Mouse (Mus musculus) embryonic fibroblast, embryonic 13.5 days (primary cell): ENCODE data around the gene Cyp2s1. TPM values are rescaled to one million over a fixed set of nuclear protein-coding genes. Genes with fewer than 3 reads are reported as not detected.
"Not testable (repeated sequence)": the region's sequence is repeated elsewhere in the genome, so short reads cannot be mapped to it uniquely, and the experiment has no call there.

Experiments
- H3K27ac ChIP-seq: 2 replicates; pipeline ENCODE4 v1.5.1; 2012; ENCODE audit warnings: low read length, control low read depth, inconsistent platforms; ENCODE audit not compliant: insufficient read depth
- H3K4me1 ChIP-seq: 2 replicates; pipeline ENCODE4 v1.6.1; 2011; ENCODE audit warnings: low read length; ENCODE audit not compliant: control insufficient read depth, insufficient read depth
- H3K4me3 ChIP-seq: 2 replicates; pipeline ENCODE4 v1.5.1; 2011; ENCODE audit warnings: mild to moderate bottlenecking, control low read depth, low read length; ENCODE audit not compliant: insufficient read depth
- CTCF ChIP-seq: IDR thresholded peaks from 2 replicates; pipeline ENCODE4 v1.5.1; 2011; ENCODE audit warnings: mild to moderate bottlenecking, control low read depth, low read length, moderate library complexity, borderline replicate concordance; ENCODE audit not compliant: insufficient read depth
- POLR2A ChIP-seq: IDR thresholded peaks from 2 replicates; pipeline ENCODE4 v1.6.1; 2011; ENCODE audit warnings: low read depth, mild to moderate bottlenecking, control low read depth, low read length, moderate library complexity
- polyA plus RNA-seq: library from polyadenylated mRNA; stranded (reverse); fragments of >200 nt; gene quantifications from 2 replicates; pipeline ENCODE4 v1.2.4, GENCODE M21; 2011; ENCODE audit warnings: low read depth; ENCODE audit not compliant: missing spikeins, insufficient read length

Gene Cyp2s1
- polyA plus RNA-seq, 1 experiment, result not detected

DNA sequence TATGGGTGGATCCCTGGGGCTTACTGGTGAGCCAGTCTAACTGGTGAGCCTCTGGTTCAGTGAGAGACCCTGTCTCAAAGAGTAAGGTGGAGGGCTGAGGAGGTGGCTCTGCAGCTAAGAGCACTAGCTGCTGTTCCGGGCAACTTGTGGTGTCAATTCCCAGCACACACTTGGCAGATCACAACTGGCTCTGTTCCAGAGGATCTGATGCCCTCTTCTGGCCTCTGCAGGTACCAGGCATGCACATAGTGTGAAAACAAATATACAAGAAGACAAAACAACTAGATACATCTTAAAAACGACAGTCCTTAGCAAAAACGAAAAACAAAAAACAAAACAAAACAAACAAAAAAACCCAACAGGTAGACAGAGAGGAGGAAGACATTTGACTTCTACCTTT lies 23.0 kb downstream of the Cyp2s1 start:
- no peak overlapping the region for H3K27ac ChIP-seq
- no peak overlapping the region for H3K4me3 ChIP-seq
- peaks cover 15% of the 10 kb centered on the region; the same call in 1 of the 2 replicates for H3K4me1 ChIP-seq
- TF ChIP-seq POLR2A, result no peak
- TF ChIP-seq CTCF, result no peak

DNA sequence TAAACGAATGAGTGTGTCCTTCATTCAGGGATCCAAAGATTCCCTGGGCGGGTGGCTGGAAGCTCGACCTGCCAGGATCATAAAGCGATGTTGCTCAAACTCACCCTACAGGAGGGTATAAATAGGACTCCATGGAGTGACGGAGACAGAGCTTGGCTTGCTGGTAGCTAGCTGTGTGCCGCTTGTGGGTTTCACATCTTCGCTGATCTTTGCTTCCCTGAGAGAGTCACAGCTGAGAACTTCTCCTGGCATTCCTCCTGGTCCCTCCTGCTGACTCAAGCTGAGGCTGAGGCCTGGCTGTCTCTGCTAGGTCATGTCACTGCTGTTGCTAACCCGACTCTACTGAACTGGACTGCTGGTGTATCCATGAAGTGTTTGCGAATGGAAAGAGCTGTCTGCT lies 23.7 kb downstream of the Cyp2s1 start:
- peak overlapping the region; percentile 21; the same call in 1 of the 2 replicates for H3K27ac ChIP-seq
- H3K4me1 ChIP-seq, result peaks cover 15% of the 10 kb centered on the region; the same call in 1 of the 2 replicates
- not testable (repeated sequence) for H3K4me3 ChIP-seq

DNA sequence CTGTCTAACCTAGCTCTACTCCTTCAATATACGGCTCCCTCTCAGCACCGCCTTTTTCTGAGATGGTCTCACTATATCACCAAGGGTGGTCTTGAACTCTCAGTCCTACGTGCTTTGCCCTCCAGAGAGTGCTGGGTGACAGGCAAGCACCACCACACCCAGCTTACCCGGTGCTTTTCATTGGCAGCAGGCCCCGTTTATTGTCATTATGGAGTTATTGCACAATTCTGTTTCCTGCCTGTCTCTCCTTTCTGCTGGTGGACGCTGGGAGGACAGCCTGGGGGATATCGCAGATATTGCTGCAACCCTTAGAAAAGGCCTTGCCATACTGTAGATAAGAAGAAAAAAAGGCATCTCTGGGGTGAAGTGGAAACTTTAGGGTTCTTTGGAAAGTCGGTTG lies 26.1 kb downstream of the Cyp2s1 start:
- peaks cover 19% of the 10 kb centered on the region; the same call in 1 of the 2 replicates for H3K4me1 ChIP-seq
- no peak overlapping the region for H3K27ac ChIP-seq
- no peak overlapping the region for H3K4me3 ChIP-seq
- no peak for TF ChIP-seq POLR2A

DNA sequence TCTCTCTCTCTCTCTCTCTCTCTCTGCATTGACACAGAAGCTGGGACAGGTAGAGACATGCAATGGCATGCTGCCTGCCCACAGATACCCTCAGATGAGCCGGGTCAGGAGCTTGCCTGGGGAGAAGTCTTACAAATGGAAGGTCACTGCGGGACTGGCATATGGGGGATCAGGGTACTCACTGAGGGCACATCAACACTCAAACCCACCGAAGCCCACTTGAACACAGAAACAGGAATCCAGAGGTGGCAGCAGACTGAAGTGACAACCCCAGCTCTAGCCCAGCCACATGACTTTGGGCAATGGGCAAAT lies 27.6 kb downstream of the Cyp2s1 start:
- Histone ChIP-seq H3K27ac (peak overlapping the region; percentile 9; the same call in 1 of the 2 replicates), H3K4me3 (peak overlapping the region; percentile 97), H3K4me1 (peaks cover 23% of the 10 kb centered on the region; the same call in 1 of the 2 replicates)
- TF ChIP-seq CTCF (no peak), POLR2A (no peak)

DNA sequence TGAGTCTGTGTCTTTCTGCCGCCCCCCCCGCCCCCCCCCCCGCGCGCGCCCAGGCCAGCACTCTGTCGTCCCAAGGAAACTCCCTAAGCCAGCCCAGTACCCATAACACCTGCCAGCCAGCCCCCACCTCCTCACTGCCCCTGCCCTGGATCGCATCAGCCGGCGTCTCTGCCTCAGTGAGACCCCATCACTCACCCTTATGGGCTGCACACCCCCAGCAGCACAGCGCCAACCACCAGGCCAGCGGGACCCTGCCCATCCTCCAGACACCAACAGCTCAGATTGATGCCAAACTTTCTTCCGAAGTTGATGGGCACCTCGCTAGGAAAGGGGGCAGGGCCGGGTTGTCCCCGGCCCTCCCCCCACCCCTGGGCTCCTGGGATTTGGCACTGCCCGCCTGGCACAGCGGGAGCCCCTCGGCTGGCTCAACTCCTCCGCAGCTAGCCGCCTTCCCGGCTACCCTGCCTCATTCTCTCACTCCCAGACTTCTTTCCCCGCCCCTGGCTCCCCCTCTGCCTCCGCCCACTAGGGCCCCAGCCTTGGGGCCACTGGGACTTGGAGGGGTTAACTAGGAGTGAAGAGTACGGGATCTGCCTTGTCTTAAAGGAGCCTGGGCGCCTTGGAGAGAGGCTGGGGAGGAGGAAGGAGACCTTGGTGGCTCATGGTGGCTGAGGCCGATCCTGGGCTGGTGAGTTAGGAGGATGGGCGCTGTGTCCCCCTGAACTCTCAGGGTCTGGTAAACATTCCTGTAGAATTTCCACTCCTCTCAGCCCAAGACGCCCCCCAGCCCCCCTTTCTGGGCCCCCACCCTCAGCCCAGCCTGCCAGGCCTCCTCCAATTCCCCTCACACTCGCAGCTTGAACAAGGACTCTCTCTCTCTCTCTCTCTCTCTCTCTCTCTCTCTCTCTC lies 28.2 kb downstream of the Cyp2s1 start, which contains the start of gene Axl:
Gene Axl (minus strand): TSS at position 486 of the 909 bp plus-strand sequence.
- Histone ChIP-seq H3K4me1 (peaks cover 29% of the 10 kb centered on the region; the same call in 1 of the 2 replicates), H3K4me3 (peak within 1 kb of the TSS; percentile 97), H3K27ac (peak within 1 kb of the TSS; percentile 85)
- no peak for TF ChIP-seq CTCF
- peak; percentile 85 for TF ChIP-seq POLR2A

DNA sequence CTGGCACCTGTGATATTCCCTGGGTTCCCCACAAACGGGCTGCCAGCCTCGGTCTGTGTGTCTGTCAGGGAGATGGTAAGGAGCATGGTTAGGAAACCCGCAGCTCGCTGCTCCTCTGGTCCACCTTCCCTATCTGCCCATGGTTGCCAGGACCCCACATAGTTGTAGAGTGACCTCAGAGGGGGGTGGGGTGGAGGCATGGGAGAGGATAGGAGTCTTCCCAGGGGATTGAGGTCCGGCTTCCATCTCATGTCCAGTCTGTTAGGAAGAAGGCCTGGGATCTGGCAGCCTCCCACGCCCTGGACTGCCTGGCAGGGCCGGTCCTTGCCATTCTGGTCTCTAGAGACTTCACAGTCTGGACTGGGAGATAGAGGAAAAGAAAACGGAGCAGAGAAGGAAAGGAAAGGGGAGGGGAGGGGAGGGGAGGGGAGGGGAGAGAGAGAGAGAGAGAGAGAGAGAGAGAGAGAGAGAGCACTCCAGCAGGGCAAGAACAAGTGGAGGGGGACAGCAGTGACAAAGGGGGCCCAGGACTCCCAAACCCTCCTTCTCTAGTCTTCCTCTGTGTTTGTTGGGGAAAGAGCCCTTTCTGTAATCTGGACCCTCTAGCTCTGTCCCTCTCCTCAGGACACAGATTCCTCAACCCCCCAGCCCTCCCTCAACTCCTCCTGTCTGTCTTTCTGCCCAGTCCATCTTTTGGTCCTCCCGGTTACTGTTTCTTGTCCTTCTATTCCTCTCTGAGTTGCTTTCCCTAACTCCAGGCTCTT lies 29.1 kb downstream of the Cyp2s1 start:
- H3K4me3 ChIP-seq, result peak overlapping the region; percentile 97
- TF ChIP-seq POLR2A (peak; percentile 27), CTCF (no peak)
- peak overlapping the region; percentile 85 for H3K27ac ChIP-seq
- peaks cover 27% of the 10 kb centered on the region; the same call in 1 of the 2 replicates for H3K4me1 ChIP-seq

DNA sequence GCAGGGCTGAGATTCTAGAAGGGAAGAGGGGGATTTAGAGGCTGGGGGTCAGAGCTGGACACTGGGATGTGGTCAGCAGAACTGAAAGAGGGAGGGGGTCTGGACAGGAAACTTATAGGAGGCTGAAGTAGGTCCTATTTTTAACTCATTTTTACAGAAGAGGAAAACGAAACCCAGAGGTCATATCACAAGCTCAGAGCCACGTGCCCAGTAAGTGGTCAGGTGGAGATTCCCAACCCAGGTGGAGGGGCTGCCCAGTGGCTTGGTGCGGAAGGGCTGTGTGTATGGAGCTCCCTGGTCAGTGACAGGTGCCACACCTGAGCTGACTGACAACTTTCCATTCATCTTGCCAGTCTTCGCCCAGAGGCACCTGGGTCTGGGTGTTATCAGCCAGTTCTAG lies 29.7 kb downstream of the Cyp2s1 start:
- peaks cover 29% of the 10 kb centered on the region; the same call in 1 of the 2 replicates for H3K4me1 ChIP-seq
- peak overlapping the region; percentile 97 for H3K4me3 ChIP-seq
- TF ChIP-seq CTCF, result no peak
- TF ChIP-seq POLR2A, result no peak
- peak overlapping the region; percentile 58 for H3K27ac ChIP-seq

DNA sequence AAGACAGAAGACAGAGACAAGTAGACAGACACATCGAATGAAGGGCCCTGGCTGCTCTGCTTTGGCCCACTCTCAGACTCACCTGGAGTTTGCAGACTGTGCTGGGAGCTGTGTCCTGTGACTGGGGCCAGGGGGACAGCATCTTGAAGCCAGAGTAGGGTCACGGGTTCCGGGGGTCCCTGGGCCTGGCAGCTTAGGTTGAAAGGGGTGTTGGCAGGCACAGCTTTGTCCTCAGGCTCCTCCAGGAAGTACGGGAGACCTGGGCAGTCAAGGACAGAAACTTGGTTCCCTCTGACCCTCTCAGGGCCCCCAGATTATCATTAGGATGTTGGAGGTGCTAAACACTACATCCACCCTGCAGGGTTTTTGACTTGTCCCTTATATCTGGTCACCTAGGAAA lies 31.0 kb downstream of the Cyp2s1 start:
- no peak for TF ChIP-seq POLR2A
- peak overlapping the region; percentile 48 for H3K27ac ChIP-seq
- peaks cover 34% of the 10 kb centered on the region; the same call in 1 of the 2 replicates for H3K4me1 ChIP-seq
- peak overlapping the region; percentile 19 for H3K4me3 ChIP-seq

DNA sequence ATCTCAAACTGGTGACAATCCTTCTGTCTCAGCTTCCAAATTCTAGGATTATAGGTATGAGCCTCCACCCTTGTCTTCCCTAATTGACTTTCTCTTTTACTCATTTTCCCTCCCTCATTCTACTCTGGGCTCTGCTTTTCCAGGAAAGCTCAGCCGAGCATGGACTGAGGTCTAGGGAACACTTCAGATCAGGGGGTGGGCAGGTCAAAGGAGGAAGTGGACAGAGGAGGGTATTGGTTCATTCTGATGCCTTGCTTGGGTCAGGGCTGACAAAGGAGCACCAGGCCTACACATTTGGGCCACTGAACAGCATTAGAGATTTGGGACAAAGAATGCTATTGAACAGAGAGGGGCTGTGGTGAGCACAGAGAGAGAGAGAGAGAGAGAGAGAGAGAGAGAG lies 31.9 kb downstream of the Cyp2s1 start:
- no peak overlapping the region for H3K4me3 ChIP-seq
- no peak for TF ChIP-seq CTCF
- TF ChIP-seq POLR2A, result no peak
- H3K4me1 ChIP-seq, result peaks cover 35% of the 10 kb centered on the region
- H3K27ac ChIP-seq, result peak overlapping the region; percentile 89

DNA sequence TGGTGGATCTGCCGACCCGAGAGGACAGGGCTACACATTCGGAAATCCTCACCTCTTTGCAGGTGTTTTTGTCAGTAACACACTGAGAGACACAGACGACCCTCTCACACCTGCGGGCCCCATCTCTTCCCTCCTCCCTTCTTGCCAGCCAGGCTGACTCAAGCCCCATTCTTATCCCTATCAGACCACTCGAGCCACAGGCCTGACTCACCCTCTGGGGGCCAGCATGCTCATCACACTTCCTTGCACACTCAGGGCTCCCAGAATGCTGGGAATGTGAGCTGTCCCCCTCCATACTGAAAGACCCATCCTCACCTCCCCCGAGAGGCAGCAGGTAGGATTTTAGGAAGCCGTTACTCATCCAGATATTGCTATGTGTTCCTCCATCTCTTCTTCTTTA lies 33.0 kb downstream of the Cyp2s1 start:
- TF ChIP-seq CTCF (no peak), POLR2A (0 out of 2 replicates have a peak, but pooled peaks have one; percentile 16)
- Histone ChIP-seq H3K27ac (peak overlapping the region; percentile 99), H3K4me1 (peaks cover 28% of the 10 kb centered on the region), H3K4me3 (no peak overlapping the region)
